ENCODE assay signal across 22 mouse cellular contexts in the genomic region with DNA sequence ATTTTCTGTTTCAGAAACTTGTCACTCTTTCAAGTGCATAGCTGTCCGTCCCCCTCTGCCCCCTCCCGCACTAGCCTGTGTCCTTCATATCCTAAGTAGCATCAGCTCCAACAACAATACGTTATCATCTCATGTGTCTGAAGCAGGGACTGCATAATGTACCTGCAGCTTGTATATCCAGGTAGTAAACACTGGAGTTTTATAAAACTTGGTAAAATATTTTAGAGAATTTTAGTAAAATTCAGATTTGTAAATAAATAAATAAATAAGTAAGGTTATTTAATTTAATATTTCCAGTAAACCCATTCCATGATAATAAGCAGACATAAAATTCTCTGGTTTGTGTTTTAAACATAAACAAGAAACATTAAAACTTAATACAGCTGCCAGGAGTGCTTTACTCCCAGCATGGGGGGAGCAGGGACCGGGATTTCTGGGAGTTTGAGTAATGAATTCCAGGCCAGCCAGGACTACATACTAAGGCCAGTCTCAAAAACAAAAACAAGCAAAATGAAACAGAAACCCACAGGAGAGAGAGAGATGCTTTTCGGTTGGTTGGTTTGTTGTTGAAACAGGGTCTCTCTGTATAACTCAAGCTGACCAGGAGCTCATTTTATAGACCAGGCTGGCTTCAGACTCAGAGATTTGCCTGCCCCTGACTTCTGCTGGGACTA.
DNase-seq lines count a peak whose midpoint lies in the region; ATAC-seq and TF ChIP-seq lines count a peak whose summit lies in the region.
"Had no signal": no experiment of that assay in that cellular context is flagged by ENCODE, and none has a peak within 500 bp of the region (broad histone marks: within the 10 kb centered on the region; RNA-seq: fewer than 3 reads in every experiment).

No protein-coding gene starts in this region.

- no peak overlapping the region for H3K4me3 ChIP-seq in gastrocnemius, adult 2 months
- no peak overlapping the region for H3K4me3 ChIP-seq in kidney, embryonic 16.5 days (ENCODE audit: low read length)
- no peak overlapping the region for H3K4me3 ChIP-seq in embryonic facial prominence, embryonic 14.5 days (ENCODE audit: low read depth, low read length)
- no peak overlapping the region for H3K4me3 ChIP-seq in limb, embryonic 10.5 days
- H3K4me3 ChIP-seq: erythroblast, embryonic 14.5 days; heart, embryonic 13.5 days; intestine, embryonic 15.5 days; kidney, embryonic 15.5 days; left cerebral cortex, adult 2 months; midbrain, embryonic 12.5 days; myocyte had no signal

- intact Hi-C loops in gastrocnemius, adult 2 months (cut with DNase I) = no loop called here
- intact Hi-C loops in gastrocnemius, postnatal 36 days (cut with DNase I) = no loop called here
- intact Hi-C loops in heart, postnatal 25 days (cut with DNase I) = no loop called here

- TF ChIP-seq CTCF in gastrocnemius, adult 2 months (IDR thresholded peaks at IDR 0.05) = no peak

- ATAC-seq in kidney, embryonic 16.5 days (ENCODE audit: low FRiP score, low TSS enrichment) = no peak
- ATAC-seq in embryonic facial prominence, embryonic 14.5 days (ENCODE audit: low read depth) = no peak
- ATAC-seq: intestine, embryonic 15.5 days had no signal

- H3K4me2 ChIP-seq in kidney, embryonic 16.5 days (replicated peaks; ENCODE audit: low read depth, low read length) = no peak overlapping the region
- no peak overlapping the region for H3K4me2 ChIP-seq in embryonic facial prominence, embryonic 14.5 days (ENCODE audit: low read depth, low read length)
- H3K4me2 ChIP-seq: heart, embryonic 13.5 days; intestine, embryonic 15.5 days; kidney, embryonic 15.5 days; midbrain, embryonic 12.5 days had no signal

- peaks cover 21% of the 10 kb centered on the region for H3K4me1 ChIP-seq in kidney, embryonic 16.5 days (ENCODE audit: insufficient read depth, low read length)
- peaks cover 14% of the 10 kb centered on the region; the same call in 1 of the 2 replicates for H3K4me1 ChIP-seq in embryonic facial prominence, embryonic 14.5 days (ENCODE audit: control insufficient read depth, insufficient read depth, low read length)
- peaks cover 55% of the 10 kb centered on the region for H3K4me1 ChIP-seq in limb, embryonic 10.5 days

- H3K27me3 ChIP-seq in kidney, embryonic 16.5 days (ENCODE audit: insufficient read depth, low read length) = no peaks in the 10 kb centered on the region
- no peaks in the 10 kb centered on the region for H3K27me3 ChIP-seq in embryonic facial prominence, embryonic 14.5 days (replicated peaks; ENCODE audit: control insufficient read depth, insufficient read depth, low read length)
- H3K27me3 ChIP-seq in limb, embryonic 10.5 days (ENCODE audit: low read depth, poor library complexity, severe bottlenecking) = no peaks in the 10 kb centered on the region
- H3K27me3 ChIP-seq: intestine, embryonic 15.5 days; kidney, embryonic 15.5 days; midbrain, embryonic 12.5 days had no signal

- H3K36me3 ChIP-seq in kidney, embryonic 16.5 days (ENCODE audit: insufficient read depth, low read length) = no peaks in the 10 kb centered on the region
- H3K36me3 ChIP-seq in embryonic facial prominence, embryonic 14.5 days (ENCODE audit: control insufficient read depth, insufficient read depth, low read length) = no peaks in the 10 kb centered on the region
- no peaks in the 10 kb centered on the region for H3K36me3 ChIP-seq in limb, embryonic 10.5 days
- H3K36me3 ChIP-seq: heart, embryonic 13.5 days; intestine, embryonic 15.5 days; kidney, embryonic 15.5 days; midbrain, embryonic 12.5 days had no signal

- 0 out of 2 replicates have a peak overlapping the region, but pooled peaks have one; percentile 6 for H3K27ac ChIP-seq in gastrocnemius, adult 2 months
- H3K27ac ChIP-seq in kidney, embryonic 16.5 days (ENCODE audit: low read length) = no peak overlapping the region
- H3K27ac ChIP-seq in embryonic facial prominence, embryonic 14.5 days (replicated peaks; ENCODE audit: low read depth, low read length) = no peak overlapping the region; the same call in 1 of the 2 replicates
- peak overlapping the region; percentile 65 for H3K27ac ChIP-seq in limb, embryonic 10.5 days
- H3K27ac ChIP-seq: intestine, embryonic 15.5 days; kidney, embryonic 15.5 days; left cerebral cortex, adult 2 months; liver, embryonic 14.5 days; midbrain, embryonic 12.5 days had no signal

- no peak overlapping the region for H3K9ac ChIP-seq in kidney, embryonic 16.5 days (replicated peaks; ENCODE audit: low read length)
- no peak overlapping the region for H3K9ac ChIP-seq in embryonic facial prominence, embryonic 14.5 days (ENCODE audit: low read depth, low read length)
- H3K9ac ChIP-seq: forebrain, postnatal 0 days; heart, embryonic 13.5 days; intestine, embryonic 15.5 days; kidney, embryonic 15.5 days; liver, embryonic 14.5 days; midbrain, embryonic 12.5 days had no signal

- WGBS in kidney, embryonic 16.5 days = 71% methylated on average over 5 of the region's 5 CpGs
- WGBS in embryonic facial prominence, embryonic 14.5 days = 54% methylated on average over 5 of the region's 5 CpGs
- 65% methylated on average over 5 of the region's 5 CpGs for WGBS in limb, embryonic 10.5 days

- no peak for DNase-seq in gastrocnemius, adult 2 months
- DNase-seq in gastrocnemius, postnatal 36 days = no peak
- peak; percentile 20 to 35 for DNase-seq in kidney, postnatal 4 days
- peak; percentile 58 for DNase-seq in embryonic facial prominence, embryonic 14.5 days (ENCODE audit: low spot score)
- no peak for DNase-seq in limb, embryonic 10.5 days (ENCODE audit: low spot score)
- no peak for DNase-seq in urinary bladder, adult 18-20 months (ENCODE audit: low spot score in 2 of 2)
- DNase-seq in heart, postnatal 25 days (ENCODE audit: low spot score) = no peak
- DNase-seq: adrenal gland, adult 2 months; cerebellum, adult 9-10 months; forebrain, postnatal 0 days; heart, postnatal 36 days; left cerebral cortex, postnatal 4 days; thymus, postnatal 4 days had no signal

- no peaks in the 10 kb centered on the region for H3K9me3 ChIP-seq in kidney, embryonic 16.5 days (ENCODE audit: low read length)
- no peaks in the 10 kb centered on the region for H3K9me3 ChIP-seq in embryonic facial prominence, embryonic 14.5 days (ENCODE audit: control insufficient read depth, low read length)
- no peaks in the 10 kb centered on the region for H3K9me3 ChIP-seq in limb, embryonic 10.5 days (replicated peaks)
- H3K9me3 ChIP-seq: heart, embryonic 13.5 days; intestine, embryonic 15.5 days; kidney, embryonic 15.5 days; midbrain, embryonic 12.5 days had no signal

Comparison
In these comparisons a context has a peak if more than half of its experiments do, and no peak if none do; other contexts are left out.
1. DNase-seq: peak in kidney, postnatal 4 days (2 of 2) and embryonic facial prominence, embryonic 14.5 days (single experiment); none in gastrocnemius, adult 2 months (single experiment), gastrocnemius, postnatal 36 days (0 of 2), limb, embryonic 10.5 days (single experiment), urinary bladder, adult 18-20 months (0 of 2) and heart, postnatal 25 days (single experiment).
2. H3K27ac ChIP-seq: peak in gastrocnemius, adult 2 months (single experiment) and limb, embryonic 10.5 days (single experiment); none in kidney, embryonic 16.5 days (single experiment) and embryonic facial prominence, embryonic 14.5 days (single experiment).